Mouse (Mus musculus) stomach, postnatal 0 days (tissue): ENCODE data around the gene Cacnb4. TPM values are rescaled to one million over a fixed set of nuclear protein-coding genes. Genes with fewer than 3 reads are reported as not detected.

Experiments used
- ATAC-seq: fragments of 200-750 bp; cut with Nextera tagmentation; 2 replicates; pipeline ENCODE4 v1.8.0; 2017; ENCODE audit not compliant: low FRiP score, low TSS enrichment
- DNase-seq: peaks from one replicate; pipeline ENCODE4 v3.0.0-alpha.2; 2016; ENCODE audit warnings: low spot score
- H3K27ac ChIP-seq: fragments of 300-500 bp; sonication (generic); replicated peaks from 2 replicates; pipeline ENCODE4 v1.5.1; 2014; ENCODE audit warnings: mild to moderate bottlenecking, control low read depth
- H3K27me3 ChIP-seq: fragments of 300-500 bp; sonication (generic); 2 replicates; pipeline ENCODE4 v1.6.1; 2014; ENCODE audit warnings: low read length; ENCODE audit not compliant: control insufficient read depth, insufficient read depth
- H3K36me3 ChIP-seq: fragments of 300-500 bp; sonication (generic); 2 replicates; pipeline ENCODE4 v1.6.1; 2014; ENCODE audit warnings: low read length, mixed read lengths; ENCODE audit not compliant: control insufficient read depth, insufficient read depth
- H3K4me1 ChIP-seq: fragments of 300-500 bp; sonication (generic); replicated peaks from 2 replicates; pipeline ENCODE4 v1.6.1; 2014; ENCODE audit warnings: antibody characterized with exemption; ENCODE audit not compliant: control insufficient read depth, insufficient read depth
- H3K4me2 ChIP-seq: fragments of 300-500 bp; sonication (generic); replicated peaks from 2 replicates; pipeline ENCODE4 v1.6.1; 2014; ENCODE audit warnings: low read depth, mild to moderate bottlenecking, control low read depth, moderate library complexity
- H3K4me3 ChIP-seq: fragments of 300-500 bp; sonication (generic); 2 replicates; pipeline ENCODE4 v1.5.1; 2014; ENCODE audit warnings: low read depth, low read length, control low read depth
- H3K9ac ChIP-seq: fragments of 300-500 bp; sonication (generic); 2 replicates; pipeline ENCODE4 v1.6.1; 2014; ENCODE audit warnings: mild to moderate bottlenecking, low read length, control low read depth, mixed read lengths
- H3K9me3 ChIP-seq: fragments of 300-500 bp; sonication (generic); 2 replicates; pipeline ENCODE4 v1.6.1; 2016; ENCODE audit warnings: low read length; ENCODE audit not compliant: control insufficient read depth
- CTCF ChIP-seq: IDR thresholded peaks from 2 replicates; pipeline ENCODE4 v1.5.1; 2016; ENCODE audit warnings: antibody characterized with exemption, low read depth, mild to moderate bottlenecking, moderate library complexity
- EP300 ChIP-seq: optimal IDR thresholded peaks from 2 replicates; pipeline ENCODE3; 2016; ENCODE audit warnings: antibody characterized with exemption
- WGBS: fragments of 180-500 bp; shearing (Covaris S2); extraction: QIAGEN DNeasy Blood & Tissue Kit; methylation state at CpG from one replicate; pipeline ENCODE4 v1.1.7; 2014; 5-methylcytosine and 5-hydroxymethylcytosine counted together
- polyA plus RNA-seq: library from polyadenylated mRNA; unstranded; fragments of >200 nt; fragmentation: Nextera tagmentation; extraction: Ambion mirVana; gene quantifications from 2 replicates; pipeline ENCODE4 v1.2.1, GENCODE M21; 2015

Cacnb4 gene
- polyA plus RNA-seq, 1 experiment from 2014 or later, result 0.93 TPM

DNA sequence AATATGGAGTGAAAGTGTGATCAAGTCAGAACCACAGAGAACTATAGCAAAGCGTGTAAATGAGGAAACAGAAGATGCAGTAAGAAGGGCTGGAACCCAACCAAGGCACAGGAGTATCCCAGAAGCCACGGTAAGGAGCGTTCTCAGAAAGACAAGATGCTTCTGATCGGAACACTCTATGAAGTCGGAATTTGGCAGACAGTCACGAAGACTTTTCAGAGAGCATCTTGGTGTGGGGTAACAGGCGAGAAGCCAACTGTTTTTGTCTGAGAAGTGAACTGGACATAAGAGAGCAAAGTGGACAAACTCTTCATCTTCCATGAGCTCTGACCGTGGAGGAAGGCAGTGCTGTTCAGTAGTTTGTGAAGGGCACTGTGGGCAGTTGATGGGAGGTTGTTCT is 73.7 kb downstream of the Cacnb4 start:
- DNase-seq, result no peak
- Histone ChIP-seq H3K27me3 (no peaks in the 10 kb centered on the region), H3K4me2 (no peak overlapping the region), H3K36me3 (no peaks in the 10 kb centered on the region), H3K9ac (no peak overlapping the region), H3K27ac (no peak overlapping the region), H3K9me3 (no peaks in the 10 kb centered on the region), H3K4me3 (no peak overlapping the region), H3K4me1 (no peaks in the 10 kb centered on the region)
- TF ChIP-seq CTCF (no peak), EP300 (no peak)
- no peak for ATAC-seq
- 78% methylated on average over 8 of the region's 8 CpGs for WGBS

DNA sequence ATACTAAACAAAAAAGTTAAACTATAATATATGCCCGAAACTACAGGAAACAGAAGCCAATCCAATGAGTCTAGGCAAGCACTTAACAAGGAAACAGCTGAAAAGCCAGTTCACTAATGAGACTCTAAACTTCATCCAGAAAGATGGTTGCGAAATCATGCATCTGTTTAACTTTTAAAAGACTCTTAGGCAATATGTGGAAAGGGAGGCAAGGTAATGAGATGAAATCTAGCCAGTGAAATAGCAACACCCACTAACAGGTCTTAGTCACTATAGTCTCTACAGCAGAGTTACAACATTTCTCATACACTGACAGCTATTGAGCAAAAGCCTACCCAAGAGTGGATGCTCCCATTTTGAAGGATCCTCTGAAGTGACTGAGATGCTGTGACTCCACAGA is 74.4 kb downstream of the Cacnb4 start:
- Histone ChIP-seq H3K9me3 (no peaks in the 10 kb centered on the region), H3K4me2 (no peak overlapping the region), H3K9ac (no peak overlapping the region), H3K36me3 (no peaks in the 10 kb centered on the region), H3K4me3 (no peak overlapping the region), H3K4me1 (no peaks in the 10 kb centered on the region), H3K27ac (no peak overlapping the region), H3K27me3 (no peaks in the 10 kb centered on the region)
- peak; percentile 78 for ATAC-seq
- DNase-seq, result no peak
- WGBS, result 48% methylated on average over 2 of the region's 2 CpGs
- no peak for TF ChIP-seq EP300
- no peak for TF ChIP-seq CTCF

DNA sequence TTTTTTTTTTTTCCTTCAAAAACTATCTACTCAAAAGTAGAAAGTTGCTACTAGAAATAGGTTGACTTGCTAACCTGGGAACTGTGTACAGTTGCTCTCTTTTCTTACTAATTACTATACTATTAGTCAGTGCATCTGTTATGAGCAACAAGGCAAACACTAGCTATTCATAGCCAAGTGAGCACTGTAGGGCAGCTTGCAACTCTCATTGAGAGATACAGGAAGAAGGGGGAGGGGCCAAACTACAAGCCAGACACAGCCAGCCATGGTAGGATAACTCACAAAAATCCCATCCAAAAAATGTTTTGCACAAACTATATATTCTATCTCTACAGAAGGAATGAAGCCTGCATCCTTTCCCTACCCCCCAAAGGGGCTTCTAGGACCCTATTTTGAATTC is 79.1 kb downstream of the Cacnb4 start:
- no peak overlapping the region for H3K9ac ChIP-seq
- ATAC-seq, result no peak
- no peaks in the 10 kb centered on the region for H3K9me3 ChIP-seq
- H3K4me3 ChIP-seq, result no peak overlapping the region
- no peak for DNase-seq
- no peak overlapping the region for H3K4me2 ChIP-seq
- no peaks in the 10 kb centered on the region for H3K36me3 ChIP-seq
- H3K27ac ChIP-seq, result no peak overlapping the region
- H3K4me1 ChIP-seq, result no peaks in the 10 kb centered on the region
- TF ChIP-seq CTCF (no peak), EP300 (no peak)
- no peaks in the 10 kb centered on the region for H3K27me3 ChIP-seq

DNA sequence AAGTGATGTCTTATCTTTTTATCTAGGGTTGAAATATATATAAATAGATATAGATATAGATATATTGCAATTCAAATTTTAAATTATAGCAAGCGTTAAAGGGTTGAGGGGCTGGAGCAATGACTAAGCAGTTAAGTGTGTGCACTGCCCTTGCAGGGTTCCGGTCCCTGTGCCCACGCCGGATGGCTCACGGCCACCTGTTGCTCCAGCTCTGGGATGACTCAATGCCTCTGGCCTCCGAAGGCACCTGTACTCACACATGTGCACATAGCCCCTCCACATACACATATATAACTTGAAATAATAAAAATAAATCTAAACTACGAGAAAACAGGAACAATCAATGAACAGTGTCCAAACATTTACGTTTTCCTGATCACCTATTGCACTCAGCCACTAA is 82.8 kb downstream of the Cacnb4 start:
- WGBS, result 83% methylated on average over 8 of the region's 8 CpGs
- TF ChIP-seq EP300, result no peak
- no peak for TF ChIP-seq CTCF
- H3K9ac ChIP-seq, result no peak overlapping the region

DNA sequence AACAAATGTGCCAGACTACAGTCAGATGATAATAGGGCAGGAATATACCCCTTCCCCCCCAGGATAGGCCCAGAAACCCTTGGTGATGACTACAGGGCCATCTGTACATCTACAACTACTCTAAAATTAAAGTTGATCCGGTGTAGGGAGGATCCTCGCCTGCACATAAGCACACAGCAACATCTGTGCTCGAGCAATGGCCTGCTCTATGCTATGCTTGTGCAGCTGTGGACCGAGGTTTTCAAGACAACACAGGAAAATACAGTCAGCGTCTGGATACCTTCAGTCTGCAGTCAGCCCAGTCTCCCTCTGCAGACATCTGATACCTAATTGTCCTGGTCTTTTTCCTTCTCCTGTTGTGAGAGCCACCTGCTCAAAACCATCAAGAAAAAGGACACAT is 83.4 kb downstream of the Cacnb4 start:
- no peak overlapping the region for H3K9ac ChIP-seq
- no peak for ATAC-seq
- H3K27ac ChIP-seq, result no peak overlapping the region
- H3K4me1 ChIP-seq, result no peaks in the 10 kb centered on the region
- H3K4me3 ChIP-seq, result no peak overlapping the region
- WGBS, result 54% methylated on average over 5 of the region's 5 CpGs
- no peak for TF ChIP-seq EP300
- TF ChIP-seq CTCF, result no peak
- no peaks in the 10 kb centered on the region for H3K9me3 ChIP-seq
- H3K27me3 ChIP-seq, result no peaks in the 10 kb centered on the region
- DNase-seq, result no peak
- H3K36me3 ChIP-seq, result no peaks in the 10 kb centered on the region
- H3K4me2 ChIP-seq, result no peak overlapping the region

More for the DNA sequence above, 82.8 kb downstream of the Cacnb4 start:
- Histone ChIP-seq H3K9me3 (no peaks in the 10 kb centered on the region), H3K4me3 (no peak overlapping the region), H3K4me2 (no peak overlapping the region), H3K36me3 (no peaks in the 10 kb centered on the region), H3K4me1 (no peaks in the 10 kb centered on the region), H3K27me3 (no peaks in the 10 kb centered on the region), H3K27ac (no peak overlapping the region)
- DNase-seq, result no peak
- ATAC-seq, result no peak

DNA sequence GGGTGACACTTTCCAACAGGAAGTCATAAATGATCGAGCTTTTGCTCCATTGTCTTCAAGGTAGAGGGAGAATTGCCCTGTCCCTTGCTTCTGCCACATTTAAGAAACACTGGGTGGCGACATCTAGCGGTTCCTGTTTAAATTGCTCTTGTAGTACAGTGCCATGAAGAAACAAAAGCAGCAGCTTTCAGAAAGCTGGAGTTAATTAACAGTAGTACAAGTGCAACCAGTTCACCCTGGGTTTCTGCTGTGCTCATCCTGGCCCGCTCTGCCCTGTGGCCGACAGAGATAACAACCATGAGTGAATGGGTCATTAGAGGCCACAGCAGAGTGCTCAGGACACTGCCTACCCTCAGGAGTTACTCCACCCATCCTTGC is 85.7 kb downstream of the Cacnb4 start:
- WGBS, result 3% methylated on average over 5 of the region's 5 CpGs
- Histone ChIP-seq H3K9ac (no peak overlapping the region), H3K36me3 (no peaks in the 10 kb centered on the region), H3K27ac (no peak overlapping the region), H3K27me3 (no peaks in the 10 kb centered on the region), H3K4me2 (no peak overlapping the region), H3K4me1 (no peaks in the 10 kb centered on the region), H3K4me3 (no peak overlapping the region), H3K9me3 (no peaks in the 10 kb centered on the region)
- peak; percentile 90 for TF ChIP-seq CTCF
- TF ChIP-seq EP300, result no peak
- DNase-seq, result peak; percentile 72
- ATAC-seq, result peak; percentile 69
